Mouse (Mus musculus) layer of hippocampus, adult 18-20 months (tissue): ENCODE data around the gene Olfr1209. TPM values are rescaled to one million over a fixed set of nuclear protein-coding genes. Genes with fewer than 3 reads are reported as not detected.

Experiments used
- DNase-seq, 2 experiments: peaks; one replicate each; pipeline ENCODE4 v3.0.0; 2022; ENCODE audit warnings: low spot score in 2 of 2
- long read RNA-seq: library from polyadenylated mRNA; stranded (forward); transcript quantifications from one replicate; pipeline ENCODE4 v2.0.0, GENCODE M21; 2021
- total RNA-seq, 2 experiments: library from RNA; stranded (reverse); gene quantifications; 2 replicates each; pipeline ENCODE4 v1.2.3; 2021

The Olfr1209 gene
- total RNA-seq = not detected
- long read RNA-seq = 0 reads

DNA sequence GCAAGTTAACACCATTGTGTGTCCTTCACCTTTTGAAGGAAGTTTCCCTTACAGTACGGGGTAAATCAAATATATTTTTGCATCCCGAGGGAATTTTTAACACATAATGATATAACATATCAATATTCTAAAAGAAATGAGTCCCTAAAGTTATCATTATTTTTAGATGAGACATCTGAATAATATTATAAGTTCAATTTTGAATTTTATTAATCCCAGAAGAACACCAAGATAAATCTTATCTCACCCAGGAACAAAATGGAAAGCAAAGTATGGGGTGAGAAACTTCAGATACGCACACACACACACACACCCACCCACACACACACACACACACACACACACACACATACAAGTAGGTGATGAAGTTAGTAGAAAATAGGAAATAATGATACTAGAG lies at the start of gene Olfr1209:
Olfr1209 (minus strand) TSS at position 101 of the 400 bp plus-strand sequence.
- no peak for DNase-seq

DNA sequence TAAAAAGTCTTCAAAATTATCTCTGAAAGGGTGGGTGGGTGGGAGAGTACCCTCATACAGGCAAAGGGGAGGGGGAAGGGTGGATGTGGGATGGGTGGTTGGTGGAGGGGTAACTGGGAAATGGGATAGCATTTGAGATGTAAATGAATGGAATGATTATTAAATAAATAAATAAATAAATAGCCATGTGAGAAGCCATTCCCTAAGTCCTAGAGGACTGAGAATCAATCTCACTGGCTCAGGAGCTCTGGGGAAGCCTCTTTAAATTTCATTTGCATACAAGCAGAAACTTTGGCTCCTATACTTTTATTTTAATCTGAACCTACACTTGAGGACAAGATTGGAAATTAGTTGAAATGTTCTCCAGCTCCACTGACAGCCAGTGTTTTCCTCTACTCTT lies 38.7 kb upstream of the Olfr1209 start, which contains the start of gene Olfr1212:
Olfr1212 (plus strand) TSS at position 301 of the 400 bp plus-strand sequence.
- DNase-seq = no peak

DNA sequence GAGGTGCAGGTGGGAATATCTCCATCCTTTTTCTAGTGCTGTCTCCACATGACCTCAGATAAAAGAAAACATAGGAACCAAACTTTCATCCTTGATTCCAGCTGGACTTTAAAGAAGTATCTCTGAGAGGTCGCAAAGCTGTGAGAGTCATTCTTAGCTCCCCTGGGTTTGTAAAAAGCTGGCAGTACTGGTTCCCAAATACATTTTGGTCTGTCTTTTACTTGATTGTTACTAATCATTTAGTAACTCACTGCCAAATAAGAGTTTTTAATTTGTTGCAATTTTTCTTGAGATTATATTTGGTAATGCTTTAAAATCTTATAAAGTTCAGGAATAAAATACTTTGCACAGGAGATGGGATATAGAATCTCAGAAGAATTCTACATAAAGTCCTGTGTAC lies 23.1 kb upstream of the Olfr1209 start, which contains the start of gene Olfr1211:
Olfr1211 (minus strand) TSS at position 101 of the 400 bp plus-strand sequence.
- no peak for DNase-seq

DNA sequence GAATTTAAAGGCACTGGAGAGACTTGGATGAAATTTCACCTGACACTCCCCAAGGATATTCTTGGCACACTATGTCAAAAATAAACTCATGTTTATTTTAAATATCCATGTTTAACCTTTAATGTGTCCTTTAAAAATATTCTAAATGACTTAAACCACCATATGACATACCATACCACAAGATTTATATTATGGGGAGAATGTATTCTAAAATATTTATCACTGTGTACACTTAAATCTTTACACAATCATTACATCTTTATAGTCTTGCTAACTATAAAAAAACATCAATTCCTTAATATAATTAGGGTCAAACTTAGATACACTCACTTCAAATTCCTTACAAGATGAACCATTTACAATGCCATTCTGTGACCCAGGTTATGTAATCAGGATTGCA lies 12.7 kb downstream of the Olfr1209 start, which contains the start of gene Olfr1208:
Olfr1208 (minus strand) TSS at position 101 of the 400 bp plus-strand sequence.
- no peak for DNase-seq

DNA sequence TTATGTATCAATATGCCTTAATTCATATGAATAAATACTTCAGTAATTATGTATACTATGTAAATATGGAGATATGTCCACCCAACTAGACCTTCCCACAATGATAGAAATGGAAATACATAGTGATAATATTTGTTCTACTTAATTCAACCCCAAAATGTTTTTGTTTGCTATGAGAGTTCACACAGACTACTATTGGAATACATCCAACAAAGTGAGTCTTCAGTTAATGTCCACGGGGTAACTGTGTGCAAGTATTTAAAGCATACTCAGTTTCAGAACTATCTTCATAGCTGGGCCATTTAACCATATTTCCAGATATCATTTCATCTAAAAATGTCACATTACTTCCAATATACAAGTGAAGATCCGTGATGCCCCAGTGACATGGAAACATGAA lies 52.0 kb downstream of the Olfr1209 start, which contains the start of gene Olfr1206:
Olfr1206 (plus strand) TSS at position 301 of the 400 bp plus-strand sequence.
- no peak for DNase-seq

Other genes with a start within 250 kb of the Olfr1209 start
- not detected for gene Olfr1193, start 239.5 kb downstream of the Olfr1209 start, total RNA-seq
- not detected for gene Olfr1195, start 226.0 kb downstream of the Olfr1209 start, total RNA-seq
- not detected for gene Olfr1196, start 210.6 kb downstream of the Olfr1209 start, total RNA-seq
- gene Olfr1197, start 182.8 kb downstream of the Olfr1209 start, total RNA-seq = not detected
- gene Olfr1198, start 163.8 kb downstream of the Olfr1209 start, total RNA-seq = not detected
- gene Olfr1199, start 154.7 kb downstream of the Olfr1209 start, total RNA-seq = not detected
- not detected for gene Olfr1200, start 144.7 kb downstream of the Olfr1209 start, total RNA-seq
- gene Olfr1201, start 122.1 kb downstream of the Olfr1209 start, total RNA-seq = not detected
- gene Olfr1202, start 100.7 kb downstream of the Olfr1209 start, total RNA-seq = not detected
- gene Olfr1205, start 85.4 kb downstream of the Olfr1209 start, total RNA-seq = not detected
- gene Olfr1204, start 65.9 kb downstream of the Olfr1209 start, total RNA-seq = not detected
- not detected for gene Olfr1206, start 51.9 kb downstream of the Olfr1209 start, total RNA-seq
- not detected for gene Olfr1208, start 12.8 kb downstream of the Olfr1209 start, total RNA-seq
- not detected for gene Olfr1211, start 23.0 kb upstream of the Olfr1209 start, total RNA-seq
- gene Olfr1212, start 38.8 kb upstream of the Olfr1209 start, total RNA-seq = not detected
- not detected for gene Gm13762, start 65.1 kb upstream of the Olfr1209 start, total RNA-seq
- gene Olfr1214, start 77.5 kb upstream of the Olfr1209 start, total RNA-seq = not detected
- not detected for gene Olfr1215, start 91.8 kb upstream of the Olfr1209 start, total RNA-seq
- gene Olfr1216, start 103.2 kb upstream of the Olfr1209 start, total RNA-seq = not detected
- gene Olfr1217, start 116.9 kb upstream of the Olfr1209 start, total RNA-seq = not detected
- not detected for gene Olfr1218, start 146.0 kb upstream of the Olfr1209 start, total RNA-seq
- not detected for gene Olfr1219, start 168.4 kb upstream of the Olfr1209 start, total RNA-seq
- gene Olfr1220, start 191.7 kb upstream of the Olfr1209 start, total RNA-seq = not detected
- gene Olfr1221, start 202.1 kb upstream of the Olfr1209 start, total RNA-seq = not detected
- not detected for gene Olfr1222, start 217.9 kb upstream of the Olfr1209 start, total RNA-seq
- gene Olfr1223, start 236.4 kb upstream of the Olfr1209 start, total RNA-seq = not detected
- not detected for gene Olfr1224-ps1, start 248.9 kb upstream of the Olfr1209 start, total RNA-seq